Mouse (Mus musculus): ENCODE measurements around the gene Methig1. TPM values are rescaled to one million over a fixed set of nuclear protein-coding genes. Genes with fewer than 3 reads are reported as not detected.
"Not testable (repeated sequence)": the region's sequence is repeated elsewhere in the genome, so short reads cannot be mapped to it uniquely, and the experiment has no call there.

Methig1 gene
- polyA plus RNA-seq, 1 experiment from 2014 or later: 0.60 TPM

GRCm38 (mm10) chr15:100337328-100337727, 15.6 kb upstream of the Methig1 start:
- not testable (repeated sequence) for H3K9ac ChIP-seq (replicated peaks; ENCODE audit: low read length); H3K4me3 ChIP-seq (ENCODE audit: low read length); H3K27ac ChIP-seq (ENCODE audit: low read length); H3K4me2 ChIP-seq (replicated peaks; ENCODE audit: low read depth, low read length); H3K9me3 ChIP-seq (ENCODE audit: low read length); H3K4me1 ChIP-seq (ENCODE audit: insufficient read depth, low read length); H3K36me3 ChIP-seq (ENCODE audit: insufficient read depth, low read length); H3K27me3 ChIP-seq (ENCODE audit: insufficient read depth, low read length)
- peak; percentile 29; the same call in 1 of the 2 replicates for ATAC-seq (ENCODE audit: low FRiP score, low TSS enrichment)

- H3K27ac ChIP-seq (ENCODE audit: low read length); H3K9ac ChIP-seq (replicated peaks; ENCODE audit: low read length); H3K36me3 ChIP-seq (ENCODE audit: insufficient read depth, low read length); H3K4me2 ChIP-seq (replicated peaks; ENCODE audit: low read depth, low read length); H3K4me3 ChIP-seq (ENCODE audit: low read length); H3K27me3 ChIP-seq (ENCODE audit: insufficient read depth, low read length); H3K4me1 ChIP-seq (ENCODE audit: insufficient read depth, low read length); H3K9me3 ChIP-seq (ENCODE audit: low read length): not testable (repeated sequence)
- 0 out of 2 replicates have a peak, but pooled peaks have one; percentile 39 for ATAC-seq (ENCODE audit: low FRiP score, low TSS enrichment)
- WGBS: 22% methylated on average over 9 of the region's 10 CpGs
These were observed 15.1 kb upstream of the Methig1 start for GRCm38 (mm10) chr15:100337847-100338246.

GRCm38 (mm10) chr15:100341314-100341980, 11.5 kb upstream of the Methig1 start:
- not testable (repeated sequence) for H3K27me3 ChIP-seq (ENCODE audit: insufficient read depth, low read length)
- WGBS: 36% methylated on average over 4 of the region's 5 CpGs

DNA sequence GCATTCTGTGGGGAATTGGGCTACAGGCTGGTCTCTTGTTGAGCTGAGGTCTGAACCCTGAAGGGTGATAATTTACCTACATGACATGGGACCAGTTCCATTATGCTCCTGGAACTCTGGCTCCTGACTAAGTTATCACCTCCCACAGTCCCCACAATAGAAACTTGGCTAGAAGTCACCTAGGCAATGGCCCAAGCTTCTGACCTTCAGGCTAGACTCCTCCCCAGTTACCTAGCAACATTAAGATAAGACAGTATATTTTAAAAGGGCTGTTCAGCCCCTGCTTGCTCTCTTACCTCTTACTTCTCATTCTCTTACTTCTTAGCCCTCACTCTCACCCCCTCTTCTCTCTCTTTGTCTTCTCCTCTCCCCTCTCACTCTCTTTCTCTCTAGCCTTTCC, 7.5 kb upstream of the Methig1 start:
- Histone ChIP-seq H3K27ac (ENCODE audit: low read length) (no peak overlapping the region), H3K4me2 (replicated peaks; ENCODE audit: low read depth, low read length) (no peak overlapping the region), H3K4me3 (ENCODE audit: low read length) (no peak overlapping the region), H3K9ac (replicated peaks; ENCODE audit: low read length) (no peak overlapping the region), H3K4me1 (ENCODE audit: insufficient read depth, low read length) (peaks cover 5% of the 10 kb centered on the region; the same call in 1 of the 2 replicates), H3K9me3 (ENCODE audit: low read length) (no peaks in the 10 kb centered on the region), H3K27me3 (ENCODE audit: insufficient read depth, low read length) (no peaks in the 10 kb centered on the region), H3K36me3 (ENCODE audit: insufficient read depth, low read length) (no peaks in the 10 kb centered on the region)
- no peak for ATAC-seq (ENCODE audit: low FRiP score, low TSS enrichment)

More at GRCm38 (mm10) chr15:100341314-100341980, 11.5 kb upstream of the Methig1 start:
- H3K4me1 ChIP-seq (ENCODE audit: insufficient read depth, low read length); H3K27ac ChIP-seq (ENCODE audit: low read length); H3K9ac ChIP-seq (replicated peaks; ENCODE audit: low read length); H3K36me3 ChIP-seq (ENCODE audit: insufficient read depth, low read length); H3K9me3 ChIP-seq (ENCODE audit: low read length); ATAC-seq (ENCODE audit: low FRiP score, low TSS enrichment); H3K4me2 ChIP-seq (replicated peaks; ENCODE audit: low read depth, low read length); H3K4me3 ChIP-seq (ENCODE audit: low read length): not testable (repeated sequence)

GRCm38 (mm10) chr15:100346761-100347160, 6.2 kb upstream of the Methig1 start:
- 65% methylated on average over 14 of the region's 14 CpGs for WGBS
- Histone ChIP-seq H3K9me3 (ENCODE audit: low read length) (no peaks in the 10 kb centered on the region), H3K27ac (ENCODE audit: low read length) (peak overlapping the region; percentile 39), H3K9ac (replicated peaks; ENCODE audit: low read length) (no peak overlapping the region), H3K4me2 (replicated peaks; ENCODE audit: low read depth, low read length) (no peak overlapping the region), H3K4me1 (ENCODE audit: insufficient read depth, low read length) (peaks cover 5% of the 10 kb centered on the region; the same call in 1 of the 2 replicates), H3K27me3 (ENCODE audit: insufficient read depth, low read length) (no peaks in the 10 kb centered on the region), H3K4me3 (ENCODE audit: low read length) (no peak overlapping the region), H3K36me3 (ENCODE audit: insufficient read depth, low read length) (no peaks in the 10 kb centered on the region)
- ATAC-seq (ENCODE audit: low FRiP score, low TSS enrichment): 0 out of 2 replicates have a peak, but pooled peaks have one; percentile 74

DNA sequence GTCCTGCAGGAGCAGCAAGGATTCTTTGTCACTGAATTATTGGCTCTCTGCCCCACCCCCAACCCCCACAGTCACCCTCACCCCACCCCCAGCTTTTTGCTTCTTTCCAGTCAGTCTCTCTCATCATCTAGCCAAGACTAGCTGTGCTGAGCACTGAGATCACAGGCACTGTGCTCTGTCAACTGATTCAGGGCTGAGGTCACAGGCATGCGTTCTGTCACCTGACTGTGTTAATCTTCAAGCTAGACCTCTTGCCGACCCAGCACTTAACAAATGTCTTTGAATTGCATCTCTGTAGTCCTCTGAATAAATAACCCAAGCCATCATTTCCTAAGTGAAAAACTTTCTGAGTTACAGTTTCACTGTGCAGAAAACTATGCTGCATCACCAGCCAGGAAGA, 3.5 kb upstream of the Methig1 start:
- WGBS: 11% methylated on average over 2 of the region's 2 CpGs
- no peaks in the 10 kb centered on the region for H3K36me3 ChIP-seq (ENCODE audit: insufficient read depth, low read length)
- H3K9ac ChIP-seq (replicated peaks; ENCODE audit: low read length): no peak overlapping the region
- no peaks in the 10 kb centered on the region for H3K9me3 ChIP-seq (ENCODE audit: low read length)
- ATAC-seq (ENCODE audit: low FRiP score, low TSS enrichment): peak; percentile 88
- no peak overlapping the region for H3K4me3 ChIP-seq (ENCODE audit: low read length)
- H3K4me2 ChIP-seq (replicated peaks; ENCODE audit: low read depth, low read length): no peak overlapping the region
- H3K27ac ChIP-seq (ENCODE audit: low read length): peak overlapping the region; percentile 71
- peaks cover 5% of the 10 kb centered on the region; the same call in 1 of the 2 replicates for H3K4me1 ChIP-seq (ENCODE audit: insufficient read depth, low read length)
- no peaks in the 10 kb centered on the region for H3K27me3 ChIP-seq (ENCODE audit: insufficient read depth, low read length)

GRCm38 (mm10) chr15:100351501-100352060, 1.4 kb upstream of the Methig1 start:
- H3K4me2 ChIP-seq (replicated peaks; ENCODE audit: low read depth, low read length): no peak overlapping the region
- H3K4me1 ChIP-seq (ENCODE audit: insufficient read depth, low read length): peaks cover 5% of the 10 kb centered on the region; the same call in 1 of the 2 replicates
- no peak overlapping the region for H3K9ac ChIP-seq (replicated peaks; ENCODE audit: low read length)
- H3K9me3 ChIP-seq (ENCODE audit: low read length): no peaks in the 10 kb centered on the region
- 0 out of 2 replicates have a peak, but pooled peaks have one; percentile 40 for ATAC-seq (ENCODE audit: low FRiP score, low TSS enrichment)
- H3K36me3 ChIP-seq (ENCODE audit: insufficient read depth, low read length): no peaks in the 10 kb centered on the region
- no peak overlapping the region for H3K4me3 ChIP-seq (ENCODE audit: low read length)
- no peaks in the 10 kb centered on the region for H3K27me3 ChIP-seq (ENCODE audit: insufficient read depth, low read length)
- no peak overlapping the region for H3K27ac ChIP-seq (ENCODE audit: low read length)
- WGBS: 67% methylated on average over 6 of the region's 6 CpGs

GRCm38 (mm10) chr15:100353399-100353798, 450 bp downstream of the Methig1 start:
- WGBS: 89% methylated on average over 6 of the region's 22 CpGs
- not testable (repeated sequence) for H3K4me2 ChIP-seq (replicated peaks; ENCODE audit: low read depth, low read length); H3K4me3 ChIP-seq (ENCODE audit: low read length); ATAC-seq (ENCODE audit: low FRiP score, low TSS enrichment); H3K27me3 ChIP-seq (ENCODE audit: insufficient read depth, low read length); H3K27ac ChIP-seq (ENCODE audit: low read length); H3K4me1 ChIP-seq (ENCODE audit: insufficient read depth, low read length); H3K9me3 ChIP-seq (ENCODE audit: low read length); H3K9ac ChIP-seq (replicated peaks; ENCODE audit: low read length); H3K36me3 ChIP-seq (ENCODE audit: insufficient read depth, low read length)

GRCm38 (mm10) chr15:100355876-100356275, 2.9 kb downstream of the Methig1 start:
- H3K4me3 ChIP-seq (ENCODE audit: low read length): no peak overlapping the region
- no peaks in the 10 kb centered on the region for H3K27me3 ChIP-seq (ENCODE audit: insufficient read depth, low read length)
- H3K4me2 ChIP-seq (replicated peaks; ENCODE audit: low read depth, low read length): no peak overlapping the region
- H3K9ac ChIP-seq (replicated peaks; ENCODE audit: low read length): no peak overlapping the region
- H3K36me3 ChIP-seq (ENCODE audit: insufficient read depth, low read length): no peaks in the 10 kb centered on the region
- no peaks in the 10 kb centered on the region for H3K9me3 ChIP-seq (ENCODE audit: low read length)
- H3K27ac ChIP-seq (ENCODE audit: low read length): no peak overlapping the region
- 60% methylated on average over 5 of the region's 5 CpGs for WGBS
- H3K4me1 ChIP-seq (ENCODE audit: insufficient read depth, low read length): no peaks in the 10 kb centered on the region
- no peak for ATAC-seq (ENCODE audit: low FRiP score, low TSS enrichment)

- no peak for ATAC-seq (ENCODE audit: low FRiP score, low TSS enrichment)
- Histone ChIP-seq H3K4me2 (replicated peaks; ENCODE audit: low read depth, low read length) (no peak within 1 kb of the TSS), H3K4me1 (ENCODE audit: insufficient read depth, low read length) (no peaks in the 10 kb centered on the region), H3K27ac (ENCODE audit: low read length) (no peak within 1 kb of the TSS), H3K4me3 (ENCODE audit: low read length) (no peak within 1 kb of the TSS), H3K36me3 (ENCODE audit: insufficient read depth, low read length) (no peaks in the 10 kb centered on the region), H3K9me3 (ENCODE audit: low read length) (no peaks in the 10 kb centered on the region), H3K9ac (replicated peaks; ENCODE audit: low read length) (no peak within 1 kb of the TSS), H3K27me3 (ENCODE audit: insufficient read depth, low read length) (no peaks in the 10 kb centered on the region)
- 57% methylated on average over 7 of the region's 7 CpGs for WGBS
These were observed 11.3 kb downstream of the Methig1 start, which contains the start of gene Higd1c for GRCm38 (mm10) chr15:100364242-100364641. Gene Higd1c, plus strand, starts transcription at chr15:100364542.
